Mouse (Mus musculus) cerebellum, postnatal 36 days (tissue): ENCODE results near the gene Retreg3.
A peak's percentile ranks its signal among the peaks of the same experiment; 100 is the strongest.

Experiments used
- DNase-seq, 2 experiments: peaks; one replicate each; pipeline ENCODE4 v3.0.0; 2021 to 2022; ENCODE audit warnings: mixed read lengths in 2 of 2

Retreg3 gene

GRCm38 (mm10) chr11:101051051-101051493 lies 68.6 kb downstream of the Retreg3 start:
- DNase-seq: peak; percentile 43 to 45

- peak; percentile 65 to 70 for DNase-seq
Measured at GRCm38 (mm10) chr11:101050359-101050758, 69.3 kb downstream of the Retreg3 start.

- no peak for DNase-seq
Measured at GRCm38 (mm10) chr11:101047502-101047901, 72.2 kb downstream of the Retreg3 start.

- no peak for DNase-seq
Measured at GRCm38 (mm10) chr11:101046440-101046839, 73.3 kb downstream of the Retreg3 start.
